Mouse (Mus musculus) spleen, adult 2 months (tissue): ENCODE measurements around the gene Fam131c. TPM values are rescaled to one million over a fixed set of nuclear protein-coding genes. Genes with fewer than 3 reads are reported as not detected.

Experiments used
- DNase-seq, 2 experiments: peaks; one replicate each; pipeline versions ENCODE4 v3.0.0 to v3.0.0-alpha.2; 2012 to 2021; ENCODE audit warnings: low spot score in 2 of 2, low read depth in 1 of 2
- H3K27ac ChIP-seq: fragments of 200-500 bp; 2 replicates; pipeline ENCODE4 v1.5.1; 2012; ENCODE audit warnings: low read length, inconsistent platforms; ENCODE audit not compliant: insufficient read depth
- H3K27me3 ChIP-seq: fragments of 200-500 bp; 2 replicates; pipeline ENCODE4 v1.6.1; 2012; ENCODE audit warnings: mild to moderate bottlenecking, moderate library complexity, low read length, inconsistent platforms; ENCODE audit not compliant: control insufficient read depth, insufficient read depth
- H3K36me3 ChIP-seq: fragments of 200-500 bp; 2 replicates; pipeline ENCODE4 v1.6.1; 2012; ENCODE audit warnings: mild to moderate bottlenecking, low read length, inconsistent platforms; ENCODE audit not compliant: control insufficient read depth, insufficient read depth
- H3K4me1 ChIP-seq: fragments of 200-500 bp; 2 replicates; pipeline ENCODE4 v1.6.1; 2011; ENCODE audit warnings: inconsistent platforms; ENCODE audit not compliant: control insufficient read depth, insufficient read depth, insufficient read length
- H3K4me3 ChIP-seq: fragments of 200-500 bp; 2 replicates; pipeline ENCODE4 v1.5.1; 2011; ENCODE audit warnings: mild to moderate bottlenecking, inconsistent platforms; ENCODE audit not compliant: insufficient read depth, insufficient read length; ENCODE audit errors: extremely low read depth
- CTCF ChIP-seq: fragments of 200-500 bp; IDR thresholded peaks from 2 replicates; pipeline ENCODE4 v1.5.1; 2011; ENCODE audit warnings: mild to moderate bottlenecking, inconsistent platforms; ENCODE audit not compliant: insufficient read depth, insufficient read length, insufficient replicate concordance; ENCODE audit errors: extremely low read depth
- POLR2A ChIP-seq: fragments of 200-500 bp; IDR thresholded peaks from 2 replicates; pipeline ENCODE4 v1.6.1; 2011; ENCODE audit warnings: low read depth, low read length, inconsistent platforms
- WGBS: fragments of 180-500 bp; shearing (Covaris S2); methylation state at CpG from one replicate; pipeline ENCODE4 v1.1.7; 2018; 5-methylcytosine and 5-hydroxymethylcytosine counted together
- polyA plus RNA-seq: library from polyadenylated mRNA; depleted of rRNA; stranded (reverse); fragments of >200 nt; gene quantifications from 2 replicates; pipeline ENCODE4 v1.2.3, GENCODE M21; 2012; rRNA removed

Fam131c gene
- polyA plus RNA-seq, 1 experiment: 0.22 TPM

DNA sequence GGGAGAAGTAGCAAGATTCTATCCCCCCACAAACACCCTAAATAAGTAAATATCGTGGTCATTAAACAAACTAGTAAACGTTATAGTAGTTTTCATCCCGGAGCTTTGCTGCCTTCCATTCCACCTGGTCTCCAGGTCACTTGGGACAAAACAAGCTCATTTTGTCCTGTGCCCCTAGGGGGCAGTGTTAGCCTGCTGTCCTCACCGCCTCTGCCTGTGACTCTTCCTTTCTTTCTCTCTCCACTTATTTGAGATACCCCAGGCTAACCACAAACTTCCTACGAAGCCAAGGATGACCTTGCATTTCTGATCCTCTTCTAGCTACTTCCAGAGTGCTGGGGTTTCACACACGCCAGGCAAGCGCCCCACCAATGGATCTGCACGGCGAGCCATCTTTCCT lies 63.0 kb downstream of the Fam131c start:
- Histone ChIP-seq H3K36me3 (no peaks in the 10 kb centered on the region), H3K4me3 (no peak overlapping the region), H3K27ac (no peak overlapping the region), H3K4me1 (no peaks in the 10 kb centered on the region), H3K27me3 (no peaks in the 10 kb centered on the region)
- no peak for TF ChIP-seq POLR2A
- peak; percentile 91; the same call in 1 of the 2 replicates for TF ChIP-seq CTCF
- WGBS: 25% methylated on average over 9 of the region's 9 CpGs
- peak; percentile 29 to 66 for DNase-seq

DNA sequence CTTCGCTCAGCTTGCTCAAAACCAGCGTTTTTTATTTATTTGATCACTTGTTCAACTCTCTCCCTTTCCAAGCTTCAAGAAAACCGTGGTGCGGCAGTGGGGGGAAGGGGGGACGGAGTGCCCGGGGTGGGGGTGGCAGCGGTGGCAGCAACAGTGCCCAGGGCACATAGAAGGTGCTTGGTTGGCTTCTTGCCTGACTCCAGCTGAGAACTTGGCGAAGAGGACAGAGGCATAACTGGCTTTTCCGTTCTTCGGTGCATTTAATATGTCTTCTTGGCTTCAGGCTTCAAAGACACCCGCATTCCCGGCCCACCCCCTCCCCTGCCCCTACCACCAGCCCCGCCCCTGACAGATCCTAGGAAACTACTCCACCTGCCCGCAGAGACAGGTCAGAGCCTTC lies 64.6 kb downstream of the Fam131c start:
- no peak overlapping the region for H3K27ac ChIP-seq
- no peaks in the 10 kb centered on the region for H3K4me1 ChIP-seq
- H3K36me3 ChIP-seq: no peaks in the 10 kb centered on the region
- DNase-seq: no peak
- 83% methylated on average over 14 of the region's 14 CpGs for WGBS
- TF ChIP-seq POLR2A (no peak), CTCF (no peak)
- H3K4me3 ChIP-seq: no peak overlapping the region
- no peaks in the 10 kb centered on the region for H3K27me3 ChIP-seq

DNA sequence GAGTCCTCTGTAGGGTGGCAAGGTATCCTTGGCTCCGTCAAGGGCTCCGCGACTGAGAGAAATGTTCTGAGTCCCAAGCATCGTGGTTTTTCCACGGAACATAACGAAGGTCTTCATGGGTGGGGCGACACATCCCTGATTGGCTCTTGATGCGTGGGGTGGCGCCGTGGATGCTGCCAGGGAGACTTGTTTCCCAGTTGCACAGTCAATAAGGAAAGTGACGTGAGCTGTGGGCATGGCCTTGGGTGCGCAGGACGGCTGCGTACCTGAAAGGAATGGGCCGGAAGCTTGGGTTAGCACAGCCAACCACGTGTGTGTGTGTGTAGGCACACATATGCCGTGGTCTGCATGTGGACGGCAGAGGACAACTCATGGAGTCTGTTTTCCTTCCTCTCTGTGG lies 65.2 kb downstream of the Fam131c start:
- no peak for DNase-seq

More for the DNA sequence above, 65.2 kb downstream of the Fam131c start:
- TF ChIP-seq POLR2A (no peak), CTCF (no peak)
- H3K36me3 ChIP-seq: no peaks in the 10 kb centered on the region
- H3K4me3 ChIP-seq: no peak overlapping the region
- H3K4me1 ChIP-seq: no peaks in the 10 kb centered on the region
- H3K27me3 ChIP-seq: no peaks in the 10 kb centered on the region
- H3K27ac ChIP-seq: no peak overlapping the region
- 91% methylated on average over 18 of the region's 18 CpGs for WGBS

Other genes with a start within 250 kb of the Fam131c start
- gene Szrd1, start 228.4 kb upstream of the Fam131c start, polyA plus RNA-seq: 38.8 and 49.8 TPM in 2 replicates
- gene Fbxo42, start 220.3 kb upstream of the Fam131c start, polyA plus RNA-seq: 13.1 and 13.7 TPM in 2 replicates
- 0.83 and 2.9 TPM in 2 replicates for gene Rsg1, start 154.3 kb upstream of the Fam131c start, polyA plus RNA-seq
- gene Arhgef19, start 128.7 kb upstream of the Fam131c start, polyA plus RNA-seq: 0.79 and 1.2 TPM in 2 replicates
- 8.0 and 9.8 TPM in 2 replicates for gene Epha2, start 67.0 kb upstream of the Fam131c start, polyA plus RNA-seq
- 0.32 TPM in 1 of 2 replicates, not detected in the other for gene Clcnka, start 30.5 kb downstream of the Fam131c start, polyA plus RNA-seq
- 0.07 TPM in 1 of 2 replicates, not detected in the other for gene Clcnkb, start 47.8 kb downstream of the Fam131c start, polyA plus RNA-seq
- gene Hspb7, start 52.6 kb downstream of the Fam131c start, polyA plus RNA-seq: 2.4 and 2.5 TPM in 2 replicates
- not detected in 2 replicates for gene Srarp, start 67.9 kb downstream of the Fam131c start, polyA plus RNA-seq
- gene Zbtb17, start 76.4 kb downstream of the Fam131c start, polyA plus RNA-seq: 35.0 and 45.2 TPM in 2 replicates
- 28.2 and 34.1 TPM in 2 replicates for gene Spen, start 170.4 kb downstream of the Fam131c start, polyA plus RNA-seq
- 8.4 and 10.1 TPM in 2 replicates for gene Fblim1, start 237.9 kb downstream of the Fam131c start, polyA plus RNA-seq